Mouse (Mus musculus): ENCODE measurements around the gene Mex3a.

GRCm38 (mm10) chr3:88586640-88587039 lies 54.4 kb downstream of the Mex3a start:
- TF ChIP-seq CTCF (IDR thresholded peaks at IDR 0.05; ENCODE audit: extremely low read depth, insufficient read depth, insufficient read length, insufficient replicate concordance) (no peak), POLR2A (IDR thresholded peaks at IDR 0.05; ENCODE audit: low read depth, low read length) (no peak)
